Mouse (Mus musculus) lung, adult 2 months (tissue): Measurements from ENCODE around the gene Erich4. TPM values are rescaled to one million over a fixed set of nuclear protein-coding genes. Genes with fewer than 3 reads are reported as not detected.
"Not testable (repeated sequence)": the region's sequence is repeated elsewhere in the genome, so short reads cannot be mapped to it uniquely, and the experiment has no call there.

ENCODE experiments used
- DNase-seq: peaks from one replicate; pipeline ENCODE4 v3.0.0; 2022
- H3K4me1 ChIP-seq: fragments of 200-500 bp; 2 replicates; pipeline ENCODE4 v1.6.1; 2011; ENCODE audit warnings: low read length; ENCODE audit not compliant: control insufficient read depth, insufficient read depth
- H3K4me3 ChIP-seq: fragments of 200-500 bp; replicated peaks from 2 replicates; pipeline ENCODE3; 2011; ENCODE audit warnings: low read depth, mild to moderate bottlenecking, control low read depth, low read length; ENCODE audit errors: extremely low read depth
- CTCF ChIP-seq: fragments of 200-500 bp; IDR thresholded peaks from 2 replicates; pipeline ENCODE4 v1.5.1; 2011; ENCODE audit warnings: mild to moderate bottlenecking, low read length, control low read depth; ENCODE audit not compliant: insufficient read depth
- POLR2A ChIP-seq: fragments of 200-500 bp; IDR thresholded peaks from 2 replicates; pipeline ENCODE4 v1.6.1; 2011; ENCODE audit warnings: low read depth, mild to moderate bottlenecking, control low read depth, low read length, borderline replicate concordance; ENCODE audit errors: extremely low read depth
- WGBS: fragments of 180-500 bp; shearing (Covaris S2); methylation state at CpG from one replicate; pipeline ENCODE4 v1.1.7; 2018; 5-methylcytosine and 5-hydroxymethylcytosine counted together
- polyA plus RNA-seq: library from polyadenylated mRNA; depleted of rRNA; stranded (reverse); fragments of >200 nt; gene quantifications from 2 replicates; pipeline ENCODE4 v1.2.3, GENCODE M21; 2012

Erich4 gene
- polyA plus RNA-seq, 1 experiment = not detected

DNA sequence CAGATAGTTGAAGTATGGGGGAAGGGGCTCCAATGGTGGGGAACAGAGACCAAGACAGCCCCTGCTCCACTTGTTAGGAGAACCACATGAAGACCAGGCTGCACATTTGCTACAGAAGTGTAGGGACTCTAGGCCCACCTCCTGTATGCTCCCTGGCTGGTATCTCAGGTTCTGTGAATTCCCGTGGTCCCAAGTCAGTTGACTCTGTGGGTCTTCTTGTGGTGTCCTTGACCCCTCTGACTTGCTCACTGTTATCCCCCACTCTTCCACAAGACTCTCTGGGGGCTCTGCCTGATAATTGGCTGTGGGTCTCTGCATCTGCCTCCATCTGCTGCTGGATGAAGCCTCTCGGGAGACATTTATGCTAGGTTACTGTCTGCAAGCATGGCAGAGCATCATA, 24.5 kb downstream of the Erich4 start:
- no peak for TF ChIP-seq POLR2A
- no peaks in the 10 kb centered on the region for H3K4me1 ChIP-seq
- 85% methylated on average over 2 of the region's 2 CpGs for WGBS
- no peak overlapping the region for H3K4me3 ChIP-seq
- no peak for DNase-seq

DNA sequence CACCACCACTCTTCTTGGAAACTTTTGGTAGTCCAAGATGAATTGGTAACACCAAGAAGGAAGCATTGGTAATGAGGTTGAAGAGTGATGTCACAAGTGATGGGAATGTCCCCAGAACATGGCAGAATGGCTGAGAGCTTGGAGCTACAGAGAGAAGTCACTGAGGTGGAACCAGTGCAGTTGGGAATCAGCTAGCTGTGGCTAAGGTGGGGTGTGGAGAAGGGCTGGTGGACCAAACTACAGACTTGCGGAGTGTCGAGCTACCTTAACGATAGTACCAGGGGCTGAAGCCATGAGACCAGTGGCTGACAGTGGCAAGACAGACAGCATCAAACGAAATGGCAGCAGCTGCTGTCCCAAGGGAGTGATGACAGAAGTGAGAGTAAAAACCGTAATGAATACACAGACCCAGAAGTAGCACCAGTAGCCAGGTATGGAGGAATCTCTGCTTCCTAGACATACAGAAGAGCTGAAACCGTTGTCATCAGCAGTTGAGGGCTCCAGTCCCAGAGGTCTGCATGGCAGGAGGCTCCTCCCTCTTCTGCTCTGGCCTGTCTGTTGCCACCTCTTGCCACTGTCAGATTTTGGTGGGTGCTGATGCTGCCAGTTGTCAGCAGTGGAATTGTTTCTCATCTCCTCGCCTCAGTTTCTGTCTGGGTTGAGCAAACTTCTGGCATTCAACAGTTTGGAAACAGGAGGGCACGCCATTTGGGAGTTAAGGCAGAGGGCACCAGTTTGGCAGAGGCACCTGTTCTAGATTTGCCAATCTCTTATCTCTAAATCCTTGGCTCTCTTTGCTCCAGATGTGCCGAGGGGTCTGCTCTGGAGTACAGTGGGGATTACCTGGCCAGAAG, 30.1 kb downstream of the Erich4 start:
- Histone ChIP-seq H3K4me1 (no peaks in the 10 kb centered on the region), H3K4me3 (no peak overlapping the region)
- DNase-seq = no peak
- no peak for TF ChIP-seq CTCF
- no peak for TF ChIP-seq POLR2A
- 73% methylated on average over 9 of the region's 9 CpGs for WGBS

DNA sequence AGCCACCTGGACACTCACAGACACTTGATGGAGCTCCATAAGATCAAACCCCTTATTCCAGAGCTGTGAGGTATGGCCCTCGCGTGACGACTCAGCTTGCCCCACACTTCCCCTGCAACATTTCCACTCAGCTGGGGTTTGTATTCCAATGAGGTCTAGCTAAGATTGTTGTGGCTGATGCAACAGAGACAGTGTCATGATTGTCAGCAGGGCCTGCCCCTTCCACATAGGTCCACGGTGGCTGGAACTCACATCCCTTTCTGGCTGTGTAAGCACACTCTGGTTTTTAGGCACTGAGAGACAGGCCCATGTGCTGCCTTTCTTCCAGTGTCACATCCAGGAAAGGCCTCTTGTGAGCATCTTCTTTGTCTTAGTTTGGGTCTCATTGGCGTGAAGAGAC, 31.0 kb downstream of the Erich4 start:
- WGBS = 69% methylated on average over 5 of the region's 5 CpGs
- no peak overlapping the region for H3K4me3 ChIP-seq
- TF ChIP-seq CTCF = no peak
- TF ChIP-seq POLR2A = no peak
- DNase-seq = no peak
- H3K4me1 ChIP-seq = no peaks in the 10 kb centered on the region

DNA sequence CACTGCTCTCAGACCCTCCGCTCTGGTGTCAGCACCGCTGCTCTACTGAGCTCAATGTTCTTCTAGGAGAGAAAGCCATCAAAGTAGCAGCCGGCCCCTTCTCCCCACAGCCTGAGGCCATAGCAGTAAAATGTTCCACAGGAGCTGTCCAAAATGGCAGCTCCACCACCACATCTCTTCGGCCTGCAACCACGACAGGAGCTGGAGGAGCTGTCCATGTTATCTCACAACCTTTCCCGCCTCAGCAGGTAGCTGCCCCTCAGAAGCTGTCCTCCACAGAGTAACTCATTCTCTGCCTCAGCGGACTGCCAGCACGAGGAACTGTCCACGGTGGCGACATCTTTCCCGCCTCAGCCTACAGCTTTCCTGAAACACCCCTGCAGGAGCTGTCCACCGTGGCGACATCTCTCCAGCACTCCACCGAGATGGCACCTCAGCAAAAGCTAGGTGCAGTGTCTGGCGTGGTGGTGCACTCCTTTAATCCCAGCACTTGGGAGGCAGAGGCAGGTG, 33.3 kb downstream of the Erich4 start:
- WGBS = 85% methylated on average over 15 of the region's 15 CpGs
- Histone ChIP-seq H3K4me3 (no peak overlapping the region), H3K4me1 (no peaks in the 10 kb centered on the region)
- TF ChIP-seq CTCF (no peak), POLR2A (no peak)
- DNase-seq = no peak

DNA sequence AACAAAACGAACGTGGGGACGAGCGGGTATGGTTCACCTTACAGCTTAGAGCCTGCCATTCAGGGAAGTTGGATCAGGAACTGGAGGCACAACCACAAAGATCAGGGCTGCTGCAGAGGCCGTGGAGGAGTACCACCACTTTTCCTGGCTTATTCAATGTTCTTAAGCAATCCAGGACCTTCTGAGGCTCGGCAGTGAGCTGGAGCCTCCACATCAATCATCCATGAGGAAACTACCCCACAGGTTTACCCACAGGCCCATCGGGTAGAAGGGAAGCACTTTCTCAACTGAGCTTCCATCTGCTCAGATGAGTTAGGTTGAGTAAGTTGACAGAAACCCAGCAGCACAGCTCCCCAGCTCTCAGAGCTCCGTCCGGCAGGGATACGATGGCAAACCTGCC, 36.3 kb downstream of the Erich4 start:
- DNase-seq = no peak
- Histone ChIP-seq H3K4me3 (no peak overlapping the region), H3K4me1 (no peaks in the 10 kb centered on the region)
- TF ChIP-seq CTCF (no peak), POLR2A (no peak)
- 79% methylated on average over 10 of the region's 10 CpGs for WGBS

DNA sequence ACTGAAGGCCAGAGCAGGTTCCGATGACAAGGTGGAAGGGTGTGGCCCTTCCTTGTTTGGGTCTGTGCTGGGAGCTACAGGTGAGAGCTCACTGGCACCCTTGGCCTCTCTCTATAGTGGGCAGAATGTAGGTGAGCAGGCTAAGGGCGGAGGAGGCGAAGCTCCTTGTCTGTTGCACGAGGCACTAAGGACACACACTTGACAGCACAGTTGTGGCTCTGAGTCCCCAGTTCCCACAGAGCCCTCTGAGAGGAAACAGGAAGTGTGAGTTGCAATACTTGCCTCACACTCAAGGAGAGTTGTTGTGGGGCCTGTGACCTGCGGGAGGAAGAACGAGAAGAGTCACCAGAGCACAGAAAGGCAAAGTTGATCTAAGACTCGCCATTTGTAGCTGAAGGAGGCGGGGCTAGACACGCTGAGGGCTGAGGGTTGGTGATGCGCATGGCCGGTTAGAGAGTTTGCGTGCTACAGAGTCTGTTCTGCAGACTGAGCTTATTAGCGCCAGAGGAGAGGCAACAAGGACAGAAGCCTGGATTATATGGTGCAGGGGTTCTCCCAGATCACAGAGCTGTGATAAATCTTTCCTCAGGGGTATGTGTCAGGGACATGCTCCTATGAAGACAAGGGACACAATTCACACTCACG, 38.8 kb downstream of the Erich4 start:
- not testable (repeated sequence) for DNase-seq, H3K4me3 ChIP-seq, H3K4me1 ChIP-seq
- 46% methylated on average over 14 of the region's 14 CpGs for WGBS

DNA sequence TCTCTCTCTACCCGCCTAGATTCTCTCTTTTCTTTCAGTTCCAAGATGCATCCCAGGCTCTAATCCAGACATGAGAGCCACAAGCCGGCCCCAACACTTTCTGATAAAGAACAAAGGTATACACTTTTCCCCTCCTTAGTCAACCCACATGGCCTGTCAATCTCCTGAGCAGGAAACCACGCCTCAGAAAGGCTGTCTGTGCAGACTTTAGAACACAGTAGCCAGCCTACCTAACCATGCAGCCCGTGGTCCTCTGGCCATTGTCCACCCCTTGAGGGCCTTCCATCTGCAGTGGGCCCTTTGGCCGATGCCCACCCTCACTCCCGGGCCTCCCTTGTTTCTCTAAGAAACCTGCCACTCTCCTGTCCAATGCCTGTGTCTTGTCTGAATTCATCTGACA, 39.4 kb downstream of the Erich4 start:
- not testable (repeated sequence) for DNase-seq, H3K4me1 ChIP-seq, H3K4me3 ChIP-seq
- 25% methylated on average over 6 of the region's 6 CpGs for WGBS

DNA sequence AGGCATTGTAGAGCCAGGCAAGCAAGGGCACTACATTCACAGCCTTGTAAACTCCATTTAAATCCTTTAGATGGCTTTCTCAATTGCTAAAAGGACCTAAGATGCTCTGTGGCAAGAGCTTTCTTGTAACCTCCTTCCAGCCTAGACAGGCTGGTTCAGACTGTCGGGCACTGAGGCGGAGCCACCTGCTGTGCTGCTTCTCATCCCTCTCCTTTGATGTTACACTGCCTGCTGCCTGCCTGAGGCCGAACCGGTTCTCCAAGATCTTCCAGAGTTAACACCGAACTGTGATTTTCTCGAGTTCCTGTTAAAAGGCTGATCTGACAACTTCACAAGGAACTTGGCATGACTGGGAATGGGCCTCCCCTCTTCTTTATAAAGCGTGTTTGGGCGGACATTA, 39.8 kb downstream of the Erich4 start:
- no peak for DNase-seq
- no peak for TF ChIP-seq CTCF
- no peak for TF ChIP-seq POLR2A
- 16% methylated on average over 8 of the region's 8 CpGs for WGBS
- Histone ChIP-seq H3K4me1 (no peaks in the 10 kb centered on the region), H3K4me3 (no peak overlapping the region)

DNA sequence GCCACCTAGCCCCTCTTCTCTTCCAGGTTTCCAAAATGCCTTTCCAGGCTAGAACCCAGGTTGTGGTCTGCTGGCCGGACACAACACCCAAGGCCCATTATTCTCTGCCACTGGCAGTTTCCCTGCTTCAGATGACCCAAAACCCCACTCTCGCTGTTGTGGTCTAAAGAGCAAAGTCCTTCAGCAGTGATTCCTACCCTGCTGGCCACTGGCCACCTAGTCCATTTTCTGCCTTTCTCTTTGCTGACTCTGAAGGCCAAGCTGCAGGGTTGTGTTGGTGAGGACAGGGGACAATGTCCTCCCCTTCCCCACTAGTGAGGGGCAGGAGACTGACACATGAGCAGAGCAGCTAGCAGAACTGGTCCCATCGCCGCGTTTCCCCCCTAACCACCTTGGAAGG, 40.6 kb downstream of the Erich4 start:
- Histone ChIP-seq H3K4me1 (no peaks in the 10 kb centered on the region), H3K4me3 (no peak overlapping the region)
- no peak for DNase-seq
- whole genome bisulfite sequencing = 71% methylated on average over 5 of the region's 5 CpGs
- TF ChIP-seq CTCF = no peak
- no peak for TF ChIP-seq POLR2A

DNA sequence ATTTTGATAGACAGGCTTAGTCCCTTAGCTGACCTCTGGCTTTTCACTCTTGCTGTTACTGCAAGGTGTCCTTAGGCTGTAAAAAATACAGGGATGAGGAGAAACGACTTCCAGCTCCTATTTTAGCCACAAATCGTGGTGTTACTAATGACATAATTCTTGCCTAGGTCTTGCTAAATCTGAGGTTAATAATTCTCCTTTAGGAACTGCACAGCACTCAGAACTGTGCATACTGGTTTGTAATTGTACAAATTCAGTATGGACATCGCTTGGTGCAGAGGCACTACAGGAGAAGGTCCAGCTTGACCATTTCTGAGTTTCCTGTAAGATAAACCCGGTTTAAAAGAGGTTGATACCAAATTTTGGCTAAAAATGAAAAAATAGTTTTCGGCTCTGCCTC, 41.9 kb downstream of the Erich4 start:
- not testable (repeated sequence) for H3K4me3 ChIP-seq, H3K4me1 ChIP-seq
- WGBS = 64% methylated on average over 5 of the region's 5 CpGs

More for the DNA sequence above, 41.9 kb downstream of the Erich4 start:
- DNase-seq = not testable (repeated sequence)
